Mouse (Mus musculus) forebrain, embryonic 11.5 days (tissue): ENCODE measurements at regions not wholly inside any gene's neighbourhood (a gene's known extent, or its start where the extent isn't known, plus 50 kb on each side); places are given as distances from the start of the nearest gene placed in this dataset.

ENCODE experiments used
- ATAC-seq: fragments of 200-750 bp; cut with Nextera tagmentation; replicated peaks from 2 replicates; pipeline ENCODE4 v1.8.0; 2017; ENCODE audit warnings: moderate TSS enrichment; ENCODE audit not compliant: low FRiP score
- DNase-seq: peaks from one replicate; pipeline ENCODE4 v3.0.0-alpha.2; 2017; ENCODE audit warnings: low spot score
- H3K27ac ChIP-seq: fragments of 300-500 bp; sonication (generic); 2 replicates; pipeline ENCODE4 v1.5.1; 2014; ENCODE audit warnings: low read depth, low read length
- H3K27me3 ChIP-seq: fragments of 300-500 bp; sonication (generic); 2 replicates; pipeline ENCODE4 v1.6.1; 2014; ENCODE audit warnings: mild to moderate bottlenecking, low read length, mixed read lengths; ENCODE audit not compliant: control insufficient read depth, insufficient read depth
- H3K36me3 ChIP-seq: fragments of 300-500 bp; sonication (generic); 2 replicates; pipeline ENCODE4 v1.6.1; 2014; ENCODE audit warnings: mild to moderate bottlenecking, low read length, moderate library complexity, mixed read lengths; ENCODE audit not compliant: control insufficient read depth, insufficient read depth
- H3K4me1 ChIP-seq: fragments of 300-500 bp; sonication (generic); replicated peaks from 2 replicates; pipeline ENCODE4 v1.6.1; 2014; ENCODE audit warnings: low read length, mixed read lengths; ENCODE audit not compliant: control insufficient read depth, insufficient read depth
- H3K4me2 ChIP-seq: fragments of 300-500 bp; sonication (generic); 2 replicates; pipeline ENCODE4 v1.6.1; 2014; ENCODE audit warnings: low read depth, mild to moderate bottlenecking, low read length, moderate library complexity, mixed read lengths; ENCODE audit not compliant: severe bottlenecking
- H3K4me3 ChIP-seq: fragments of 300-500 bp; sonication (generic); 2 replicates; pipeline ENCODE4 v1.5.1; 2014; ENCODE audit warnings: low read depth, low read length
- H3K9ac ChIP-seq: fragments of 300-500 bp; sonication (generic); 2 replicates; pipeline ENCODE4 v1.6.1; 2014; ENCODE audit warnings: low read length
- H3K9me3 ChIP-seq: fragments of 300-500 bp; sonication (generic); 2 replicates; pipeline ENCODE4 v1.6.1; 2016; ENCODE audit warnings: low read length, mixed read lengths; ENCODE audit not compliant: control insufficient read depth
- WGBS: fragments of 180-500 bp; shearing (Covaris S2); extraction: QIAGEN DNeasy Blood & Tissue Kit; methylation state at CpG from one replicate; pipeline ENCODE4 v1.1.7; 2014; 5-methylcytosine and 5-hydroxymethylcytosine counted together

DNA sequence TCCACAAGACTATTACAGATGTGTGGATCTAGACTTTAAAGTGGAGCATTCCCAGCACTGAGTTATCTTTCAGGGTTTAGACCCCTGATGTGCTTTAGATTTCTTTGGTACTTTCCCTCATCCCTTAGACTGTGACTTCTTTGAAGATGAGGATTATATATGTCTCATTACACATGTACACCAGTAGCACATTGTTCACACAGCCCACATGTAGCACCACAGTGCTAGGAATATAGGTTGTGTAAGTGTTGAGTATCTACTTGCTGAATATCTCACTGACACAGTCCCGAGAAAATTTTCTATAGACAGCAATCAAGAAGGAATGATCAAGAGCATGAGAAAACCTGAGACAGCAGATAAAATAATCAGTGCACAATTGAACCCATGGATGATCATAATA, 243.4 kb upstream of the Brinp1 start:
- Histone ChIP-seq H3K4me1 (no peaks in the 10 kb centered on the region), H3K4me2 (no peak overlapping the region), H3K4me3 (no peak overlapping the region), H3K9ac (no peak overlapping the region), H3K27me3 (no peaks in the 10 kb centered on the region), H3K9me3 (no peaks in the 10 kb centered on the region), H3K36me3 (no peaks in the 10 kb centered on the region), H3K27ac (no peak overlapping the region)
- no peak for ATAC-seq
- WGBS: 68% methylated on average over 1 of the region's 1 CpGs
- no peak for DNase-seq

DNA sequence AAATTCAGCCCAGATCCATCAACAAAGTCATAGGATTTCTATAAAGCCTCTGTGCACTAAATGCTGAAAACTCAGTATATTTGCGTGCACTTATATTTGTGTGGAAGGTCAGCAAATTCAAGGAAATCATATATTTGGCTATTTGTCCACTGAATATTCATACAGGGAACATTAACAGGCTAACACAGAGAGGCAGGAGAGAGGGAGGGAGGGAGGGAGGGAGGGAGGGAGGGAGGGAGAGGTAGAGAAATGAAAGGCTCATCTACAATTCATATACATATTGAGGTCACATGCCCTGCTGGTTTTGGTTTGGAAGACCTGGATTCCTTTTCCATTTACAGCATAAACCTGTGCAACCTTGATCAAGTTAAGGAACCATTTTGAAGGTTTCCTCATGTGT, 241.9 kb upstream of the Brinp1 start:
- Histone ChIP-seq H3K27ac (no peak overlapping the region), H3K9me3 (no peaks in the 10 kb centered on the region), H3K4me1 (no peaks in the 10 kb centered on the region), H3K27me3 (no peaks in the 10 kb centered on the region), H3K9ac (no peak overlapping the region), H3K4me2 (peak overlapping the region; percentile 62; the same call in 1 of the 2 replicates), H3K36me3 (no peaks in the 10 kb centered on the region), H3K4me3 (peak overlapping the region; percentile 36)
- 91% methylated on average over 1 of the region's 1 CpGs for WGBS
- ATAC-seq (peak; percentile 24), DNase-seq (no peak)

DNA sequence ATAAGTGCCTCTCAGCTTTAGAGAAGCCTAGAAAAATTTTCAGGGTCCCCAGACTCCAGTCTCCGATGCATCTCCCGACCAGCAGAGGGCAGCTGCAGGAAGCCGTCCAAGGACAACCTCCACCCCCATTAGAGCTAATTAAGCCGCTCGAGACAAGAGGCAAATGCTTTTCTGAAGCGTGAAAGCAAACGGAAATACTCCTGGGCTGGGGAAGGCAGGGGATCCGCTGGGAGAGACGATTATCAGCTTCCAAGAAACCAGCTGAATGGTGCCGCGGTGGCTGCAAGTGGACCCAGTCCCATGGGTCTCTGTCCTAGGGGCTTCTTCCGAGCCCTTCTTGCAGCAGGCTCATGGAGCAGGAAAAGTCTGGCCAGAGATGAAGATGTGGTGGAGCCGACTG, 241.4 kb upstream of the Brinp1 start:
- peak; percentile 83 for DNase-seq
- under 1% methylated on average over 13 of the region's 13 CpGs for WGBS
- H3K27ac ChIP-seq: no peak overlapping the region
- H3K27me3 ChIP-seq: no peaks in the 10 kb centered on the region
- H3K4me1 ChIP-seq: no peaks in the 10 kb centered on the region
- ATAC-seq: peak; percentile 94
- peak overlapping the region; percentile 53 for H3K9ac ChIP-seq
- H3K9me3 ChIP-seq: no peaks in the 10 kb centered on the region
- no peaks in the 10 kb centered on the region for H3K36me3 ChIP-seq
- peak overlapping the region; percentile 62 for H3K4me2 ChIP-seq
- H3K4me3 ChIP-seq: peak overlapping the region; percentile 36
